Mouse (Mus musculus) CH12.LX (cell line): ENCODE data around the gene Duoxa1. TPM values are rescaled to one million over a fixed set of nuclear protein-coding genes. Genes with fewer than 3 reads are reported as not detected.

Experiments
- DNase-seq: peaks from one replicate; pipeline ENCODE4 v3.0.0-alpha.2; 2013; ENCODE audit errors: extremely low read depth
- H3K27ac ChIP-seq: 2 replicates; pipeline ENCODE4 v1.5.1; 2012; ENCODE audit warnings: low read depth, mild to moderate bottlenecking, control low read depth, moderate library complexity; ENCODE audit not compliant: insufficient read depth
- H3K27me3 ChIP-seq: replicated peaks from 2 replicates; pipeline ENCODE3; 2012; ENCODE audit warnings: inconsistent platforms
- H3K36me3 ChIP-seq, 2 experiments: replicated peaks in 1 of 2; 2 replicates each; pipeline versions ENCODE3 to v1.6.1; 2012; ENCODE audit warnings: inconsistent platforms in 1 of 2, low read length in 1 of 2, mild to moderate bottlenecking in 1 of 2, mixed read lengths in 1 of 2, moderate library complexity in 1 of 2; ENCODE audit not compliant: control insufficient read depth in 1 of 2, insufficient read depth in 1 of 2
- H3K4me1 ChIP-seq, 2 experiments: 2 replicates each; pipeline ENCODE4 v1.6.1; 2012; ENCODE audit warnings: inconsistent platforms in 1 of 2, moderate library complexity in 1 of 2; ENCODE audit not compliant: insufficient read depth in 2 of 2, control insufficient read depth in 1 of 2
- H3K4me2 ChIP-seq: 2 replicates; pipeline ENCODE4 v1.6.1; 2012; ENCODE audit warnings: low read depth, mild to moderate bottlenecking, control low read depth; ENCODE audit not compliant: poor library complexity, insufficient read depth, severe bottlenecking
- H3K4me3 ChIP-seq, 3 experiments: fragments of 150-350 bp in 1 of 3; sonication (generic) in 1 of 3; replicated peaks in 1 of 3; 2 replicates each; pipeline versions ENCODE3 to v1.5.1; 2011 to 2012; ENCODE audit warnings: low read depth in 2 of 3, low read length in 2 of 3, mild to moderate bottlenecking in 2 of 3, moderate library complexity in 2 of 3, control low read depth in 1 of 3, improper control_type of control experiment in 1 of 3, inconsistent platforms in 1 of 3, mixed read lengths in 1 of 3; ENCODE audit not compliant: poor library complexity in 1 of 3
- H3K79me2 ChIP-seq: replicated peaks from 2 replicates; pipeline ENCODE4 v1.6.1; 2012; ENCODE audit warnings: mild to moderate bottlenecking, moderate library complexity; ENCODE audit not compliant: control insufficient read depth, poor library complexity, insufficient read depth, severe bottlenecking; ENCODE audit errors: extremely low read depth
- H3K9ac ChIP-seq: 2 replicates; pipeline ENCODE4 v1.6.1; 2012; ENCODE audit warnings: low read depth, mild to moderate bottlenecking, control low read depth, moderate library complexity; ENCODE audit not compliant: insufficient read depth
- H3K9me3 ChIP-seq: replicated peaks from 2 replicates; pipeline ENCODE3; 2012; ENCODE audit warnings: low read length, inconsistent platforms, mixed read lengths
- BHLHE40 ChIP-seq: IDR thresholded peaks from 2 replicates; pipeline ENCODE4 v1.6.1; 2011; ENCODE audit warnings: mild to moderate bottlenecking, low read depth, low read length, improper control_type of control experiment
- CTCF ChIP-seq, 2 experiments: IDR thresholded peaks in 1 of 2; conservative IDR thresholded peaks in 1 of 2; 2 replicates each; pipeline ENCODE4 v1.5.1; 2011 to 2012; ENCODE audit warnings: low read depth in 2 of 2, low read length in 2 of 2, improper control_type of control experiment in 1 of 2, inconsistent platforms in 1 of 2, mild to moderate bottlenecking in 1 of 2, moderate library complexity in 1 of 2
- E2F4 ChIP-seq: IDR thresholded peaks from 2 replicates; pipeline ENCODE4 v1.6.1; 2011; ENCODE audit warnings: low read depth, low read length, improper control_type of control experiment; ENCODE audit not compliant: insufficient replicate concordance
- ELF1 ChIP-seq: IDR thresholded peaks from 2 replicates; pipeline ENCODE4 v1.6.1; 2014; ENCODE audit warnings: low read depth, mild to moderate bottlenecking, inconsistent platforms, low read length, improper control_type of control experiment
- ETS1 ChIP-seq: conservative IDR thresholded peaks from 2 replicates; pipeline ENCODE4 v1.6.1; 2012; ENCODE audit warnings: low read depth, mild to moderate bottlenecking, inconsistent platforms, low read length, improper control_type of control experiment, moderate library complexity
- GABPA ChIP-seq: IDR thresholded peaks from 2 replicates; pipeline ENCODE4 v1.6.1; 2012; ENCODE audit warnings: low read depth, low read length, improper control_type of control experiment, inconsistent platforms; ENCODE audit not compliant: insufficient replicate concordance
- IRF4 ChIP-seq: IDR thresholded peaks from 2 replicates; pipeline ENCODE4 v1.6.1; 2014; ENCODE audit warnings: low read depth, mild to moderate bottlenecking, inconsistent platforms, low read length, improper control_type of control experiment
- JUND ChIP-seq: conservative IDR thresholded peaks from 2 replicates; pipeline ENCODE4 v1.6.1; 2011; ENCODE audit warnings: low read depth, low read length, improper control_type of control experiment
- KAT2A ChIP-seq: IDR thresholded peaks from 2 replicates; pipeline ENCODE4 v1.6.1; 2012; ENCODE audit warnings: low read length, improper control_type of control experiment, inconsistent platforms; ENCODE audit not compliant: insufficient replicate concordance
- MAFK ChIP-seq: IDR thresholded peaks from 2 replicates; pipeline ENCODE4 v1.6.1; 2011; ENCODE audit warnings: low read length, improper control_type of control experiment; ENCODE audit not compliant: insufficient replicate concordance
- MAX ChIP-seq: IDR thresholded peaks from 2 replicates; pipeline ENCODE4 v1.6.1; 2011; ENCODE audit warnings: low read length, improper control_type of control experiment
- MAZ ChIP-seq: IDR thresholded peaks from 2 replicates; pipeline ENCODE4 v1.6.1; 2012; ENCODE audit warnings: low read depth, mild to moderate bottlenecking, inconsistent platforms, low read length, improper control_type of control experiment, moderate library complexity
- MEF2A ChIP-seq: IDR thresholded peaks from 2 replicates; pipeline ENCODE4 v1.6.1; 2014; ENCODE audit warnings: low read depth, mild to moderate bottlenecking, inconsistent platforms, low read length, improper control_type of control experiment, borderline replicate concordance
- MXI1 ChIP-seq: IDR thresholded peaks from 2 replicates; pipeline ENCODE4 v1.6.1; 2011; ENCODE audit warnings: mild to moderate bottlenecking, low read depth, low read length, improper control_type of control experiment
- NRF1 ChIP-seq: IDR thresholded peaks from 2 replicates; pipeline ENCODE4 v1.6.1; 2014; ENCODE audit warnings: low read depth, mild to moderate bottlenecking, inconsistent platforms, low read length, improper control_type of control experiment, moderate library complexity
- PAX5 ChIP-seq: IDR thresholded peaks from 2 replicates; pipeline ENCODE4 v1.6.1; 2012; ENCODE audit warnings: low read length, inconsistent platforms, mixed read lengths
- POLR2A ChIP-seq: IDR thresholded peaks from 2 replicates; pipeline ENCODE4 v1.6.1; 2011; ENCODE audit warnings: low read depth, mild to moderate bottlenecking, improper control_type of control experiment, low read length
- RAD21 ChIP-seq: IDR thresholded peaks from 2 replicates; pipeline ENCODE4 v1.6.1; 2011; ENCODE audit warnings: low read depth, mild to moderate bottlenecking, low read length, improper control_type of control experiment, moderate library complexity
- RCOR1 ChIP-seq: conservative IDR thresholded peaks from 2 replicates; pipeline ENCODE4 v1.6.1; 2012; ENCODE audit warnings: low read depth, mild to moderate bottlenecking, inconsistent platforms, low read length, improper control_type of control experiment
- SIN3A ChIP-seq: IDR thresholded peaks from 2 replicates; pipeline ENCODE4 v1.6.1; 2012; ENCODE audit warnings: low read length, improper control_type of control experiment, inconsistent platforms
- SMC3 ChIP-seq: IDR thresholded peaks from 2 replicates; pipeline ENCODE4 v1.6.1; 2011; ENCODE audit warnings: low read depth, low read length, improper control_type of control experiment
- UBTF ChIP-seq: IDR thresholded peaks from 2 replicates; pipeline ENCODE4 v1.6.1; 2012; ENCODE audit warnings: low read depth, mild to moderate bottlenecking, inconsistent platforms, low read length, improper control_type of control experiment, moderate library complexity
- USF1 ChIP-seq: IDR thresholded peaks from 2 replicates; pipeline ENCODE4 v1.6.1; 2014; ENCODE audit warnings: low read depth, mild to moderate bottlenecking, inconsistent platforms, low read length, improper control_type of control experiment
- ZC3H11A ChIP-seq: IDR thresholded peaks from 2 replicates; pipeline ENCODE4 v1.6.1; 2012; ENCODE audit warnings: low read depth, mild to moderate bottlenecking, inconsistent platforms, low read length, improper control_type of control experiment
- ZNF384 ChIP-seq: IDR thresholded peaks from 2 replicates; pipeline ENCODE4 v1.6.1; 2012; ENCODE audit warnings: low read depth, low read length, improper control_type of control experiment, inconsistent platforms
- dilution Hi-C: fragments of 300-500 bp; cut with MboI; formaldehyde crosslinking; loops from 2 replicates; pipeline ENCODE4 v1.14.3; 2020; ENCODE audit warnings: low sequenced_read_pairs; ENCODE audit not compliant: extremely low pct_unique_long_range_greater_than_20kb, extremely low pct_ligation_motif_present
- in situ Hi-C: fragments of 300-500 bp; cut with MboI; formaldehyde crosslinking; loops from 3 replicates; pipeline ENCODE4 v1.14.3; 2019; ENCODE audit warnings: low sequenced_read_pairs, low pct_ligation_motif_present, low pct_unique_long_range_greater_than_20kb, mixed read lengths
- polyA plus RNA-seq: library from polyadenylated mRNA; unstranded; fragments of >175 nt; gene quantifications from 2 replicates; pipeline ENCODE4 v1.2.1, GENCODE M21; 2012; ENCODE audit warnings: low read depth; ENCODE audit not compliant: insufficient read length
- total RNA-seq, 2 experiments: library from RNA; depleted of rRNA; stranded (reverse); fragments of 300-350 nt in 1 of 2; fragments of >200 nt in 1 of 2; gene quantifications; 2 replicates each; pipeline ENCODE4 v1.2.3; 2012 to 2014

Gene Duoxa1
- total and polyA plus RNA-seq, 3 experiments = not detected

GRCm38 (mm10) chr2:122312722-122313417, 660 bp downstream of the Duoxa1 start:
- Histone ChIP-seq H3K4me3 (no peak overlapping the region), H3K9me3 (no peaks in the 10 kb centered on the region), H3K36me3 (no peaks in the 10 kb centered on the region), H3K27ac (no peak overlapping the region), H3K79me2 (no peaks in the 10 kb centered on the region), H3K27me3 (peaks cover 50% of the 10 kb centered on the region), H3K4me1 (no peaks in the 10 kb centered on the region), H3K9ac (no peak overlapping the region), H3K4me2 (peak overlapping the region; percentile 14; the same call in 1 of the 2 replicates)
- TF ChIP-seq MXI1 (no peak), KAT2A (no peak), NRF1 (no peak), ELF1 (no peak), ZNF384 (peak; percentile 8; the same call in 1 of the 2 replicates), MEF2A (no peak), CTCF (conservative IDR thresholded peaks at IDR 0.05 in 1 of 2, IDR thresholded peaks at IDR 0.05 in 1 of 2; ENCODE audit: low read depth in 2 of 2, low read length in 2 of 2) (peak; percentile 67 to 79), MAFK (no peak), RAD21 (no peak; the same call in none of the 2 replicates)
- DNase-seq = peak; percentile 43
- dilution Hi-C loops (no loop called here), in situ Hi-C loops (no loop called here)

DNA sequence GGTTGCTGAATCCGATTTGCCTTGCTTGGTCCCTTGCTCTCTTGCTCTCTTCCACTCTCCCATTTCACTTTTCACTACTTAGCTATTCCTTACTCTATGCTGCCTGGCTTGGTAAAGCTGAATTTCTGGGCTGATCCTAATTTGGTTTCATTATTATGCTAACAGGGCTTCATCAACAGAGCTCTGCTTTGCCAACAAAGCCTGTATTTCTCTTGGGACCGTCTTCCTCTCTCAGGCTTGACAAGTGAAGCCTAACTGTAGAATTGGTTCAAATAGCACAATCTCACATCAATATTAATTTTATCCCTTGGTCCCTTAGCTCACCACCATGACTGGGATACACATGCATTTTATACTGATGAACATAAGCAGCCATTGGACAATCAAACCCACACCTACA, 2.0 kb downstream of the Duoxa1 start:
- no peak for DNase-seq
- Histone ChIP-seq H3K36me3 (no peaks in the 10 kb centered on the region), H3K4me3 (no peak overlapping the region), H3K27me3 (peaks cover 58% of the 10 kb centered on the region), H3K27ac (no peak overlapping the region), H3K9me3 (no peaks in the 10 kb centered on the region), H3K9ac (no peak overlapping the region), H3K4me2 (no peak overlapping the region), H3K4me1 (no peaks in the 10 kb centered on the region), H3K79me2 (no peaks in the 10 kb centered on the region)
- in situ Hi-C loops (no loop called here), dilution Hi-C loops (no loop called here)
- TF ChIP-seq UBTF (no peak), MAFK (no peak), MXI1 (no peak), SIN3A (no peak), ZC3H11A (no peak), KAT2A (no peak), E2F4 (no peak), IRF4 (no peak), GABPA (no peak), ELF1 (no peak), POLR2A (no peak), MAX (no peak), USF1 (no peak), PAX5 (no peak), BHLHE40 (no peak), SMC3 (no peak), ETS1 (no peak), MAZ (no peak), RCOR1 (no peak), JUND (no peak)
